Mouse (Mus musculus) T-helper 2 cell (primary cell): Measurements from ENCODE around the gene Scn5a.

Source experiments
- in situ Hi-C: fragments of 300-600 bp; cut with MboI, MseI; formaldehyde crosslinking; loops from one replicate; pipeline ENCODE4 v1.15.1; 2025; ENCODE audit warnings: high pct_unique_total_duplicates

The Scn5a gene

GRCm38 (mm10) chr9:119578636-119579438 lies at the start of gene Scn5a:
Scn5a (minus strand) TSS chr9:119579016.
- in situ Hi-C loops = no loop called here

GRCm38 (mm10) chr9:119627227-119627626 lies 48.4 kb upstream of the Scn5a start:
- in situ Hi-C loops = no loop called here

- in situ Hi-C loops = no loop called here
Measured at GRCm38 (mm10) chr9:119624151-119624550, 45.3 kb upstream of the Scn5a start.

GRCm38 (mm10) chr9:119614798-119615197 lies 36.0 kb upstream of the Scn5a start:
- in situ Hi-C loops = no loop called here

- in situ Hi-C loops = no loop called here
Measured at GRCm38 (mm10) chr9:119610563-119611166, 31.8 kb upstream of the Scn5a start.

GRCm38 (mm10) chr9:119606906-119607305 lies 28.1 kb upstream of the Scn5a start:
- in situ Hi-C loops = no loop called here

- in situ Hi-C loops = no loop called here
Measured at GRCm38 (mm10) chr9:119604607-119605006, 25.8 kb upstream of the Scn5a start.

- in situ Hi-C loops = no loop called here
Measured at GRCm38 (mm10) chr9:119598501-119598900, 19.7 kb upstream of the Scn5a start.

- in situ Hi-C loops = no loop called here
Measured at GRCm38 (mm10) chr9:119597332-119597731, 18.5 kb upstream of the Scn5a start.

GRCm38 (mm10) chr9:119589592-119589991 lies 10.8 kb upstream of the Scn5a start:
- in situ Hi-C loops = no loop called here

GRCm38 (mm10) chr9:119588763-119589449 lies 10.1 kb upstream of the Scn5a start:
- in situ Hi-C loops = no loop called here

- in situ Hi-C loops = loop anchor here (5.0 kb wide), 1 partner anchor 118 kb away; no protein-coding TSS in a partner anchor
Measured at GRCm38 (mm10) chr9:119580668-119581067, 1.9 kb upstream of the Scn5a start.

- in situ Hi-C loops = loop anchor here (5.0 kb wide), 1 partner anchor 118 kb away; no protein-coding TSS in a partner anchor
Measured at GRCm38 (mm10) chr9:119580187-119580586, 1.4 kb upstream of the Scn5a start.

GRCm38 (mm10) chr9:119578311-119578635 lies 543 bp downstream of the Scn5a start:
- in situ Hi-C loops = no loop called here

- in situ Hi-C loops = no loop called here
Measured at GRCm38 (mm10) chr9:119576977-119577376, 1.8 kb downstream of the Scn5a start.

- in situ Hi-C loops = no loop called here
Measured at GRCm38 (mm10) chr9:119575732-119576131, 3.1 kb downstream of the Scn5a start.

GRCm38 (mm10) chr9:119574366-119574765 lies 4.5 kb downstream of the Scn5a start:
- in situ Hi-C loops = no loop called here

- in situ Hi-C loops = no loop called here
Measured at GRCm38 (mm10) chr9:119573009-119573408, 5.8 kb downstream of the Scn5a start.

GRCm38 (mm10) chr9:119571411-119571888 lies 7.4 kb downstream of the Scn5a start:
- in situ Hi-C loops = no loop called here

- in situ Hi-C loops = no loop called here
Measured at GRCm38 (mm10) chr9:119570652-119571051, 8.2 kb downstream of the Scn5a start.

- in situ Hi-C loops = no loop called here
Measured at GRCm38 (mm10) chr9:119568732-119569131, 10.1 kb downstream of the Scn5a start.

- in situ Hi-C loops = no loop called here
Measured at GRCm38 (mm10) chr9:119567800-119568199, 11.0 kb downstream of the Scn5a start.
